ENCODE assay signal across 11 mouse cellular contexts in genomic region chr3:127267846-127268245, GRCm38 (mm10).
DNase-seq lines count a peak whose midpoint lies in the region; ATAC-seq and TF ChIP-seq lines count a peak whose summit lies in the region.
"Had no signal": no experiment of that assay in that cellular context is flagged by ENCODE, and none has a peak within 500 bp of the region (broad histone marks: within the 10 kb centered on the region; RNA-seq: fewer than 3 reads in every experiment).

No protein-coding gene starts in this region.

- peak; percentile 61 for ATAC-seq in embryonic facial prominence, embryonic 11.5 days (replicated peaks; ENCODE audit: insufficient number of reproducible peaks, low FRiP score, low TSS enrichment, low read depth)
- ATAC-seq in hindbrain, embryonic 13.5 days (ENCODE audit: low FRiP score) = peak; percentile 32; the same call in 1 of the 2 replicates
- ATAC-seq in midbrain, embryonic 15.5 days (replicated peaks) = peak; percentile 38; the same call in 1 of the 2 replicates
- ATAC-seq in kidney, embryonic 16.5 days (ENCODE audit: low FRiP score, low TSS enrichment) = no peak

- no peak overlapping the region for H3K9ac ChIP-seq in embryonic facial prominence, embryonic 11.5 days (replicated peaks; ENCODE audit: low read length)
- H3K9ac ChIP-seq in hindbrain, embryonic 13.5 days = peak overlapping the region; percentile 60
- 0 out of 2 replicates have a peak overlapping the region, but pooled peaks have one; percentile 4 for H3K9ac ChIP-seq in midbrain, embryonic 15.5 days
- H3K9ac ChIP-seq in kidney, embryonic 16.5 days (replicated peaks; ENCODE audit: low read length) = no peak overlapping the region
- H3K9ac ChIP-seq: limb, embryonic 15.5 days had no signal

- H3K27ac ChIP-seq in cortical plate, adult 2 months (ENCODE audit: insufficient read depth, low read length) = peak overlapping the region; percentile 16; the same call in 1 of the 2 replicates
- no peak overlapping the region for H3K27ac ChIP-seq in embryonic facial prominence, embryonic 11.5 days (replicated peaks; ENCODE audit: low read depth, low read length)
- H3K27ac ChIP-seq in hindbrain, embryonic 13.5 days = peak overlapping the region; percentile 83
- peak overlapping the region; percentile 74 for H3K27ac ChIP-seq in midbrain, embryonic 15.5 days
- no peak overlapping the region for H3K27ac ChIP-seq in kidney, embryonic 16.5 days (ENCODE audit: low read length)
- H3K27ac ChIP-seq: limb, embryonic 15.5 days; stomach, postnatal 0 days had no signal

- H3K4me2 ChIP-seq in embryonic facial prominence, embryonic 11.5 days (ENCODE audit: low read depth, low read length) = no peak overlapping the region
- no peak overlapping the region for H3K4me2 ChIP-seq in hindbrain, embryonic 13.5 days
- no peak overlapping the region for H3K4me2 ChIP-seq in midbrain, embryonic 15.5 days
- no peak overlapping the region for H3K4me2 ChIP-seq in kidney, embryonic 16.5 days (replicated peaks; ENCODE audit: low read depth, low read length)
- H3K4me2 ChIP-seq: limb, embryonic 15.5 days had no signal

- TF ChIP-seq CTCF in cortical plate, adult 2 months (IDR thresholded peaks at IDR 0.05; ENCODE audit: extremely low read depth, insufficient read depth, low read length) = no peak

- H3K9me3 ChIP-seq in embryonic facial prominence, embryonic 11.5 days (replicated peaks; ENCODE audit: control insufficient read depth, low read length) = no peaks in the 10 kb centered on the region
- no peaks in the 10 kb centered on the region for H3K9me3 ChIP-seq in hindbrain, embryonic 13.5 days
- H3K9me3 ChIP-seq in midbrain, embryonic 15.5 days = no peaks in the 10 kb centered on the region
- H3K9me3 ChIP-seq in kidney, embryonic 16.5 days (ENCODE audit: low read length) = no peaks in the 10 kb centered on the region
- H3K9me3 ChIP-seq: G1E; limb, embryonic 15.5 days had no signal

- WGBS in embryonic facial prominence, embryonic 11.5 days = 36% methylated on average over 6 of the region's 6 CpGs
- WGBS in hindbrain, embryonic 13.5 days = 19% methylated on average over 6 of the region's 6 CpGs
- 11% methylated on average over 6 of the region's 6 CpGs for WGBS in midbrain, embryonic 15.5 days
- WGBS in kidney, embryonic 16.5 days = 32% methylated on average over 6 of the region's 6 CpGs

- peak; percentile 51 for DNase-seq in embryonic facial prominence, embryonic 11.5 days (ENCODE audit: low spot score)
- DNase-seq in cerebellum, postnatal 4 days (ENCODE audit: low spot score in 2 of 2) = no peak
- DNase-seq in adrenal gland, postnatal 14 days = no peak
- DNase-seq: kidney, adult 18-20 months had no signal

- peaks cover 10% of the 10 kb centered on the region for H3K4me1 ChIP-seq in cortical plate, adult 2 months (ENCODE audit: control insufficient read depth, insufficient read depth, low read length)
- no peaks in the 10 kb centered on the region for H3K4me1 ChIP-seq in embryonic facial prominence, embryonic 11.5 days (ENCODE audit: control insufficient read depth, insufficient read depth, low read length)
- H3K4me1 ChIP-seq in hindbrain, embryonic 13.5 days (replicated peaks) = peaks cover 46% of the 10 kb centered on the region
- peaks cover 28% of the 10 kb centered on the region for H3K4me1 ChIP-seq in midbrain, embryonic 15.5 days
- no peaks in the 10 kb centered on the region for H3K4me1 ChIP-seq in kidney, embryonic 16.5 days (ENCODE audit: insufficient read depth, low read length)
- H3K4me1 ChIP-seq: limb, embryonic 15.5 days had no signal

- no peak overlapping the region for H3K4me3 ChIP-seq in cortical plate, adult 2 months (ENCODE audit: insufficient read depth, low read length)
- no peak overlapping the region for H3K4me3 ChIP-seq in embryonic facial prominence, embryonic 11.5 days (ENCODE audit: low read depth, low read length)
- H3K4me3 ChIP-seq in hindbrain, embryonic 13.5 days = no peak overlapping the region
- no peak overlapping the region for H3K4me3 ChIP-seq in midbrain, embryonic 15.5 days
- H3K4me3 ChIP-seq in kidney, embryonic 16.5 days (ENCODE audit: low read length) = no peak overlapping the region
- H3K4me3 ChIP-seq: limb, embryonic 15.5 days had no signal

- no peaks in the 10 kb centered on the region for H3K27me3 ChIP-seq in embryonic facial prominence, embryonic 11.5 days (ENCODE audit: control insufficient read depth, insufficient read depth, low read length)
- H3K27me3 ChIP-seq in hindbrain, embryonic 13.5 days = no peaks in the 10 kb centered on the region
- no peaks in the 10 kb centered on the region for H3K27me3 ChIP-seq in midbrain, embryonic 15.5 days (replicated peaks)
- no peaks in the 10 kb centered on the region for H3K27me3 ChIP-seq in kidney, embryonic 16.5 days (ENCODE audit: insufficient read depth, low read length)
- H3K27me3 ChIP-seq: limb, embryonic 15.5 days had no signal

- no peaks in the 10 kb centered on the region for H3K36me3 ChIP-seq in embryonic facial prominence, embryonic 11.5 days (replicated peaks; ENCODE audit: control insufficient read depth, insufficient read depth, low read depth, low read length)
- no peaks in the 10 kb centered on the region for H3K36me3 ChIP-seq in hindbrain, embryonic 13.5 days
- H3K36me3 ChIP-seq in midbrain, embryonic 15.5 days (replicated peaks) = no peaks in the 10 kb centered on the region
- H3K36me3 ChIP-seq in kidney, embryonic 16.5 days (ENCODE audit: insufficient read depth, low read length) = no peaks in the 10 kb centered on the region
- H3K36me3 ChIP-seq: limb, embryonic 15.5 days had no signal

- no peak for TF ChIP-seq POLR2A in cortical plate, adult 2 months (IDR thresholded peaks at IDR 0.05; ENCODE audit: extremely low read depth, insufficient read depth, low read length)

Comparison
In these comparisons a context has a peak if more than half of its experiments do, and no peak if none do; other contexts are left out.
1. H3K27ac ChIP-seq: peak in cortical plate, adult 2 months (single experiment), hindbrain, embryonic 13.5 days (single experiment) and midbrain, embryonic 15.5 days (single experiment); none in embryonic facial prominence, embryonic 11.5 days (single experiment) and kidney, embryonic 16.5 days (single experiment).
2. H3K9ac ChIP-seq: peak in hindbrain, embryonic 13.5 days (single experiment) and midbrain, embryonic 15.5 days (single experiment); none in embryonic facial prominence, embryonic 11.5 days (single experiment) and kidney, embryonic 16.5 days (single experiment).